Mouse (Mus musculus): Measurements from ENCODE around the gene Olfml3.

GRCm38 (mm10) chr3:103690506-103690905 lies 47.3 kb downstream of the Olfml3 start:
- TF ChIP-seq POLR2A (IDR thresholded peaks at IDR 0.05; ENCODE audit: low read depth, low read length) (no peak), CTCF (conservative IDR thresholded peaks at IDR 0.05; ENCODE audit: insufficient read depth, insufficient read length, low read depth, low read length) (peak; percentile 32; the same call in 1 of the 2 replicates)
